Mouse (Mus musculus) activated CD4-positive, CD25-positive, alpha-beta regulatory T cell, adult 4 months (primary cell): ENCODE measurements around the gene Pidd1. TPM values are rescaled to one million over a fixed set of nuclear protein-coding genes. Genes with fewer than 3 reads are reported as not detected.
A peak's percentile ranks its signal among the peaks of the same experiment; 100 is the strongest.
"Not testable (repeated sequence)": the region's sequence is repeated elsewhere in the genome, so short reads cannot be mapped to it uniquely, and the experiment has no call there.

ENCODE experiments used
- ATAC-seq: one replicate; pipeline ENCODE4 v1.8.0; 2017
- polyA plus RNA-seq, 2 experiments: library from polyadenylated mRNA; unstranded; fragments of 100-300 nt; shearing (Covaris generic); gene quantifications; one replicate each; pipeline ENCODE4 v1.2.1; 2017

Pidd1 gene
- polyA plus RNA-seq, 2 experiments from 2014 or later: 5.3 to 12.7 TPM

DNA sequence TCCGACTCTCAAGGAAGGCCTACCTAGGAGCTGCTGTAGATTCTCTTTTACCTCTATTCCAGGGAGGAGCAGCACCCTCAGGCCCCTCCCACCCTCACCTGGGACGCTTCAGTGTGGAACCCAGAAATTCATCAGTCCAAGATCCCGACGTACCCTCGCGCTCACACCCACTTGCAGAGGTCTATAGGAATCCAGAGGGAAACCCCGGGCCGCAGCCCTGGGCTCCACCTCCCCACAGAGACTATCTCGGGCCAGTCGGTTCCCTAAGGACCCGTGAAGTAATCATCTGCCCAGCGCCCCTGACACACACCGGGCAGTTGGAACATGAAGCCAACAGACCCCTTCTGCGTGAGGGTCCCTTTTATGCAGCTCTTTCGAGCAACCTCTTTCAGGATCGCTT, 30.5 kb downstream of the Pidd1 start:
- no peak for ATAC-seq

DNA sequence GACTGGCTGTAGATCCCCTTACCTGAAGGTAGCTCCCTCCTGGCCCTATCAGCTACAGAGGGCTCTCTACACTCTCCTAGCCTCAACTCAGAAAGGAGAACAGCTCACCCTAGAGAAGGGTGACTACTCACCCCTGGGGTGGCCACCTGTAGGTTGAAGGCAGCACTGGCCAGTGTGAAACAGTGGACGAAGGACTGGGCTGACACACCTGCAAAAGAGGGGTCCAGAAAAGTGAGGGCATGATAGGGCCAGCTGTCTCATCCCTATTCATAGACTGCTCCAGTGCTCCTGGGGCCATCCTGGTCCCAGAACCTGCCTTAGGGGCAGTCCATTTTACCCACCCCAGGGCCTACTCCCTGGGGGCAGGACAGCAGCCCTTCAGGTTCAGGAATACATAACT, 32.2 kb downstream of the Pidd1 start:
- ATAC-seq: no peak

DNA sequence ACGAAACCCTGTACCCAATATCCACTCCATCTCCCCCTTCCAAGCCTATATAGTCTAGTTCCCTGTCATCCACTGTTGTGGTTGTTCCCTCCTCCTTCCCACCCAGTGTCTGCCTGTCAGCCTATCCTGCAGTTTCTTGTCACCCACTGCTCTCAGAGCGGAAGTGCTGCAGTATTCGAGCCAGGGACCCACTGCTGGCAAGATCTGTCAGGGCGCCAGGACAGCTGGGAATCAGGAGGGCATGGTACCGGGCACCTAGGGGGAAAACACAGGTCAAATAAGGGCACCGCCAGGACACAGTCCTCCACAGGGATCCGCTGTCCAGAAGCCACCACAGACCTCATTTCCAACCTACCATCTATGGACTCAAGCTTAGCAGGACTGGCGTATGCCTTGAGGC, 33.2 kb downstream of the Pidd1 start:
- no peak for ATAC-seq

DNA sequence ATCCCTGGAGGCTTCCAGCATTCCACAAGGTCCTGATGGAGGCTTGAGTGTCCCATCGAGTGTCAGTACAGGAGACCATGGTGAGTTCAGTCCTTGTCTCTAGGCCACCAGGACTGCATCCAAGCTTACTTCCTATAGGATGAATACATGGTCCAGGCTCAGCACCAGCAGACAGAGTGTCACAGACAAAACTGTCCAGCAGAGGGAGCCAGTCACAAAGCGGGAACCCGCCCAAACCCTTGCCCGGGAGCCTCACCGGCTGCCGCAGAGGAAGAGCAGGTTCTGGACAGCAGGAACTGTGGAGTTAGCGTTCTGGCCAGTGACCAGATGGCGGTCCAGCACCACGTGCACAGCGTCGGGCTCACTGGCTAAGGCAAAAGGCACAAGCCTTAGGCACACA, 35.0 kb downstream of the Pidd1 start:
- peak; percentile 81 for ATAC-seq

DNA sequence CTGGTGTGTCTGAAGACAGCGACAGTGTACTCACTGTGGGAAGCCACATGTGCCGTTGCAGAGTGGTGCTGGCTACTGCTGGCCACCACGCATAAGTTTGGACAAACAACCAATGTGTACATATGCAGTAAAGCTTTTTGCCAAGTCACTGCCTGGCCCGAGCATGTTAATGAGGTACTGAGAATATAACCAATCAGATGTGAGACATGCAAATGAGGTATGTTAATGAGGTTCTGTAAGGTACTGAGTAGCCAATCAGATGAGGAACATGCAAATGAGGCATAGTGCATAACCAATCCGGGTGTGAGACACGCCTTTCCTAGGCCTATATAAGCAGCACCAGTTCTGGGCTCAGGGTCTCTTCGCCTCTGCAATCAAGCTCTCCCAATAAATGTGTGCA, 36.2 kb downstream of the Pidd1 start:
- not testable (repeated sequence) for ATAC-seq

DNA sequence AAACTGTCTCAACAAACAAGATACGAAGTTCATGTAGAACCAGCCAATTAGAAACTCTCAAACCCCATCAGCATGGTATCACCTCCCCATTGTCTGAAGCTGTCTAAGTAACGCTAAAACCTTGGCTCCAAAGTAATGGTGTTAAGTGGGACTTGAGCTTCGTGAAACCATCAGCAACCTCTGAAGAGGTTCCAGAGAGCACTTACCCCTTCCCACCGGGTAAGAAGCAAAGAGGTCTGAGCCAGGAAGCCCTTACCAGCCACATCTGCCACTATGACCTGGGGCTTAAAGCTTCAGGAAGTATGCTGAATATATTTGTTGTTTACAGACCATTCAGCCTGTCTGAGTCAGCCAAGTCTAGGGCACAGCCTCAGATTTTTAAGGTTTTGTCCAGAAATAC, 38.4 kb downstream of the Pidd1 start:
- ATAC-seq: no peak

DNA sequence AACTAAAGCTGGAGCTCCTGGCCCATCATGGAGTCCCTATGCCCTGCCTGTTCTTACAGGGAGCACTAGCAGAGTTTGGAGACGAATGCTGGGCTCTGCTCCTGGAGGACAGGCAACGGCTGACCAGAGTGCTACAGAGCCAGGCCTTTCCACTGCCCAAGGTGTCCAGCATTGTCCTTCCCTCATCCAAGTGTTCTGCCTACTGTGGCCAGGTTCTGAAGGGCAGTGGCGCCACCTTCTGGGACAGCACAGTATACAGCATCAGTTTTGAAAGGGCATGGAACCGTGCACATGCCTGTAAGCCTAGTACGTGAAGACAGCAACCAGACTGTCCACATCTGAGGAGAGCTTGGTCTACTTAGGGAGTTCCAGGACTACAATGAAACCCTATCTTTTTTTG, 40.5 kb downstream of the Pidd1 start:
- peak; percentile 65 for ATAC-seq

DNA sequence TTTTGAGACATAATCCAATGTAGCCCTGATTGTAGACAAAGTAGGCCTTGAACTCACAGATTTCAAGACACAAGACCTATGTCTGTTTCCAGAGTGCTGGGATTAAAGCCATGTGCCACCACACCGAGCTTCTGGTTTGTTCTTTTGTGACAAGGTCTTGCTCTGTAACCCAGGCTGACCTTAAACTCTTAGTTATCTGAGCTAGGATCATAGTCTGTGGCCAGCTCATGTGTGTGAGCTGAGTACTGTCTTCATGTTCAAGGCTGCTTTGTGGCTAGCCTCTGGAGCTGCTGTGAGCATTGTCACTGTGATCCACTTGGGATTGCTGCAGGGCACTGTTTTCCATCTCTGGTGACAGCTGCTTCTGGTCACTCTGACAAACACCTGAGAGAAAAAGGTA, 48.5 kb downstream of the Pidd1 start:
- ATAC-seq: no peak

DNA sequence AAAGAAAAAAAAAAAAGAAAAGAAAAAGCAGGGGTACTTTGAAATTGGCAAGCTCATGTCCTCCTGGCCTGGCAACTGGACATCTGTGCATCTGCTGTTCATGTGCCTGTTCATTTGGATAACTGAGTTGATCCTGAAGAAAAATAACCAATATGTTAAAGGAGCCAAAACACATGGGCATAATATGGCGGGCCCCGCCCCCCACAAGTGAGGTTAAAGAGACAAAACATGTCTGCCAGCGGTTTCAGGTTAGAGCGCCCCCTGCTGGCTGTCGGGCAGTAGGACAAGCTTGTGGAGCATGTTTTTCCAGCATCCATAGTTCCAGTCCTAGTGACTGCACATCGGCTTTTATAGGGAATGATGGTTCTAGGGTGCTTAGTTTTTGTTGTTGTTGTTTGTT, 49.1 kb downstream of the Pidd1 start:
- ATAC-seq: no peak

DNA sequence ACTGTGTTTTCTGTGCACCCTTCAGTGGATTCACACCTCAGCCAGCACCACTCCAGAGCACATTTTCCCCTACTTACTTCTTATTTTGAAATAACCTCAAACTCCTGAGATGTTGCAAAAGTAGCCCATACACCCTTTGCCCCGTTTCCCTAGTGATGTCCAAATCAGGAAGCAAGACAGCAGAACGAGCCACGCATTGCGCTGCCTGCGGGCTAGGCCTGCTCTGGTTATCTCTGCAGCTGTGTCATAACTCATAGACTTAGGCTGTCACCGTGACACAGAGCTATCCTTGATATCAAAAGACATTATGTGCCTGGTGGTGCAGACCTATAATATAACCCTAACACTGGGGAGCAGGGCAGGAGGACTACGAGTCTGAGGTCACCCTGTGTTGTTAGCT, 49.7 kb downstream of the Pidd1 start:
- no peak for ATAC-seq

DNA sequence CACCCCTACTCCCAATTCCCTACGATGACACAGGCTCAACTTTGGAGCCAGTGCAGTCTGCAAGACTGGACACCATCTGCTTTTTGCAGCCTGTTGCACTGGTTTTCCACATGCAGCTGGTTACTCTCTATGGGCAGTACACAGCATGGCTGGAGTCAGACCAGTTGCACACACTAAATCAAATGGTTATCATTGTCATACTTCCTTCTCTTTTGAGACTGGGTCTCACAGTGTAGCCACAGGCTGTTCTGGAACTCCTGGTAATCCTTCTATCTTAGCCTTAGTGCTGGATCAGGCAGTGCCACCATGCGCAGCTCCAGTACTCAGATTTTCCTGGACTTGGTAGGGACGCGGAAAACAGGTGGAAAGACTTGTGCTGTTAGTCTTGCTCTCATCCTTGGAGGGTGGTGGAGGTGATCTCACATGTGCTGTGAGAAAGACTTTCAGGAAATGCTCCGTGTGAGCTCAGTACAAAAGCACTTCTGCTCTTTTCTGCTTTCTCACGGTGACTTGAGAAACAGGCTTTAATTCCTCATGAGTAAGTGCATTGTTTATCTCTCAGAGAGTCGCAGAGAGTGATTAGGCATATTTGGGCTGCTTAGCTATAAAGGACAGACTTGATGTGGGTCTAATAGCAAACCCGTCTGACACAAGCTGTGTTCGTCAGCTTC, 51.1 kb downstream of the Pidd1 start:
- no peak for ATAC-seq

DNA sequence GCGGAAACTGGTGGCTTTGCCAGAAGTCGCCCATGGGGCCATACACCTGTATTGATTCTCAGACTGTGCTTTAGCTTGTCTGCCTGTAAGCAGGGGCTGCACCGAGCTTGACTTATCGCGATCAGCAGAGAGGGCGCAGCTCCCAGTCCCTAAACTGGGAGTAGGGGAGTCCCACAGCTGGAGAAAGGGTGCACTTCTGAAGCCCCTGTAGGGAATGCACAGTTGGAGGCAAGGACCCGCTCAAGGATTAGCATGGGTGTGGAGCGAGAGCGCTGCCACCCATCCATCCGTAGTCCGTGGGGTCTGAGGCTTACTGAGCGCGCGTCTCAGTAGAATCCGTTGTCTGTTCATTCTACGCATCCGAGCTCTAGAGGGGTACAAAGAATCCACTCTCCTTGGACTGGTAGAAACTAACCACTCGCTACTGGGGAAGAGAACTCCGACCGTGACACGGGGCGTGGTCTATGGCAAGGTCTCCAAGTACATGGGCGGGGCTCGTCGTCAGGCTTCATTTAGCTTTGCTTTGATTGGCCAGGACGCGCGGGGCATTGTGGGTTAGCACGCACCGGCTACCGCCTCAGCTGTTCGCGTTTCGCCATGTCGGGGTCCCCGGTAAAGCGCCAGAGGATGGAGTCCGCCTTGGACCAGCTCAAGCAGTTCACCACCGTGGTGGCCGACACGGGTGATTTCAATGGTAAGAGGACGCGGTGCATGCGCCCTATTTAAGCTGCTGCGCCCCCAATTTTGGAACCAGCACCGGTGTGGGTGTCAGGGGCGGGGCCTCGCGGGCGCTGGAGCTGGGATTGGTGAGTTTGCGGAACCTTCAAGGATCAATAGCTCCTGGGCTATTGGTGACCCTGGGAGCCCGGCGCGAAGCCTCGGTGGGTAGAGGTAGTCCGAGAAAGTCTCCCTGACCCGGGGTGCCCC, 51.9 kb downstream of the Pidd1 start, which contains the start of gene Taldo1:
TSS of gene Taldo1 (plus strand) at position 575 of the 927 bp plus-strand sequence.
- ATAC-seq: peak; percentile 94

DNA sequence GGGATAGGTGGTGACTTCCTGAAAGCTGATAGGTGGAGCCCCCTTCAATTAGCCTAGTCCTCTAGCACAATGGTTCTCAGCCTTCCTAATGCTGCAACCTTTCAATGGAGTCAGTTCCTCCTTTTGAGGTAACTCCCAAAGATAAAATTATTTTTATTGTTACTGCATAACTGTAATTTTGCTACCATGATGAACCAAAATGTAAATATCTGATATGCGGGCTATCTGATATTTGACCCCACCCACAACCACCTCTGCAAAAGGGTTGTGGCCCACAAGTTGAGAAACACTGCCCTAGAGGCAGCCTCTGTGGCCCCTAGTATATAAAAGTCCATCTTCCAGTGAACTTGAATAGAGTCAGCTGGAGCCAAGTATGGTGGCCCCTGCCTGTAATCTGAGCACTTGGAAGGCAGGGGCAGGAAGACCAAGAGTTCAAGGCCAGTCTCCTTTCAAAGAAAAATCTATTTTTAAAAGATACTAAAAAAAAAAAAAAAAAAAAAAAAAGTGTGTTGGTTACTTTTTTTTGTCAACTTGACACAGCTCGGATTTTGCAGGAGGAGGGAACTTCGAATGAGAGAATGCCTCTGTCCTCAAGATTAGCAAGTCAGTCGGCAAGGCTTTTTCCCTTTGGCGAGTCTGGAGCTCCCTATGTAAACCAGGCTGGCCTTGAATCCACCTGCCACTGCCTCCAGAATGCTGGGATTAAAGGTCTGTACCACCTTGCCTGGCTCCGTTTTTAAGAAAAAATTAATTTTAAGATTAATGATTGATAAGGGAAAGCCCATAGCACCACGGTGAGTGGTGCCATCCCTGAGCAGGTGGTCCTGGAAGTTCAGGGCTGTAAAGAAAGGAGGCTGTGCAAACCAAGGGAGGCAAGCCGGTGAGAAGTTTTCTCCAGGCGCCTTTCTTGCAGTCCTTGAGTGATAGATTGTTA, 53.2 kb downstream of the Pidd1 start:
- ATAC-seq: no peak

DNA sequence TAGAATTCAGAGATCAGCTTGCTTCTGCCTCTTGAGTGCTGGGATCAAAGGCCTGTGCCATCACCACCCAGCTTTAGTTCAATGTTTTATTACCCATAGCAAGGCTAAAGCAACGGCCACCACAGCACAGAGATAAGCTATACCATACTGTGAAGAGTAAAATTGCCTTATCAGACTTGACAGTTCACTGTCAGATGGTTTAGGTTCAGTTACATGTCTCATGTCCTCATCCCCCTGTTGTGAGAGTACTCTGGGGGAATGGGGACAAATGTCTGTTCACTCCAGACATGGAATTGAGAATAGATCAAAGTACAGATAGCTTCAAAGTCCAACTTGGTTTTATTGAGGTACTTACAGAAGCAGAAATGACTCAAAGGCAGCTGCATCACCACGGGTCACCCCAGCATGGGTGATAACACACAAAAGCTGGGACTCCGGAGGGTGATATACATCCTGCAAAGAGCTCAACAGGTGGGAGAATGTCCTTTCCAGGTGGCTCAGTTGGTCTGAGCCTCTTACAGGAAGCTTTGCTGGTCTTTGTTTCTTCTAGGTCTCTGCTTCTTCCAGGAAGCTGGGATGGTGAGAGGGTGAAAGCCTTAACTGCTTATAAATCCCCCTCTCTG, 55.2 kb downstream of the Pidd1 start:
- no peak for ATAC-seq

Other genes with a start within 250 kb of the Pidd1 start
- gene Lrrc56, start 249.9 kb downstream of the Pidd1 start, polyA plus RNA-seq: 1 to 10 TPM; 1.4 to 1.9 TPM
- 1 to 10 TPM; 5.6 to 5.9 TPM for gene Lmntd2, start 229.9 kb downstream of the Pidd1 start, polyA plus RNA-seq
- 10 to 100 TPM in 1 of 2 experiments, 1 to 10 TPM in 1; 8.3 to 14.2 TPM for gene Rassf7, start 228.2 kb downstream of the Pidd1 start, polyA plus RNA-seq
- 10 to 100 TPM; 51.4 to 60.8 TPM for gene Phrf1, start 215.2 kb downstream of the Pidd1 start, polyA plus RNA-seq
- 100 to 1,000 TPM in 1 of 2 experiments, 10 to 100 TPM in 1; 92.0 to 108 TPM for gene Irf7, start 177.5 kb downstream of the Pidd1 start, polyA plus RNA-seq
- not detected for gene Cdhr5, start 167.2 kb downstream of the Pidd1 start, polyA plus RNA-seq
- gene Sct, start 164.9 kb downstream of the Pidd1 start, polyA plus RNA-seq: not detected
- gene Drd4, start 152.0 kb downstream of the Pidd1 start, polyA plus RNA-seq: not detected
- gene Deaf1, start 116.3 kb downstream of the Pidd1 start, polyA plus RNA-seq: 10 to 100 TPM; 17.1 to 22.5 TPM
- 10 to 100 TPM; 30.4 to 31.2 TPM for gene Tmem80, start 116.3 kb downstream of the Pidd1 start, polyA plus RNA-seq
- not detected for gene Eps8l2, start 105.1 kb downstream of the Pidd1 start, polyA plus RNA-seq
- gene Taldo1, start 51.8 kb downstream of the Pidd1 start, polyA plus RNA-seq: 100 to 1,000 TPM; 422 to 471 TPM
- gene Gatd1, start 29.9 kb downstream of the Pidd1 start, polyA plus RNA-seq: 10 to 100 TPM; 82.1 to 97.0 TPM
- gene Cend1, start 14.5 kb downstream of the Pidd1 start, polyA plus RNA-seq: not detected
- 10 to 100 TPM; 26.8 to 51.1 TPM for gene Slc25a22, start 6.1 kb downstream of the Pidd1 start, polyA plus RNA-seq
- 1,000 to 10,000 TPM; 3,324 to 3,604 TPM for gene Rplp2, start 3.3 kb upstream of the Pidd1 start, polyA plus RNA-seq
- gene Pnpla2, start 11.2 kb upstream of the Pidd1 start, polyA plus RNA-seq: 10 to 100 TPM; 58.2 to 70.2 TPM
- not detected for gene Cracr2b, start 17.1 kb upstream of the Pidd1 start, polyA plus RNA-seq
- 1 to 10 TPM; 8.3 to 8.7 TPM for gene Cd151, start 23.4 kb upstream of the Pidd1 start, polyA plus RNA-seq
- gene Polr2l, start 31.1 kb upstream of the Pidd1 start, polyA plus RNA-seq: 10 to 100 TPM; 22.3 to 22.6 TPM
- 1 to 10 TPM; 1.5 to 2.7 TPM for gene Tspan4, start 31.2 kb upstream of the Pidd1 start, polyA plus RNA-seq
- 10 to 100 TPM; 14.2 to 14.4 TPM for gene Chid1, start 95.8 kb upstream of the Pidd1 start, polyA plus RNA-seq
- 10 to 100 TPM; 13.4 to 15.5 TPM for gene Ap2a2, start 118.1 kb upstream of the Pidd1 start, polyA plus RNA-seq
- under 1 TPM; 0.40 to 0.54 TPM for gene Muc6, start 211.3 kb upstream of the Pidd1 start, polyA plus RNA-seq
- gene Muc2, start 246.3 kb upstream of the Pidd1 start, polyA plus RNA-seq: not detected